Mouse (Mus musculus): ENCODE results near the gene Zdhhc8. TPM values are rescaled to one million over a fixed set of nuclear protein-coding genes. Genes with fewer than 3 reads are reported as not detected.
A peak's percentile ranks its signal among the peaks of the same experiment; 100 is the strongest.

The Zdhhc8 gene
- polyA plus RNA-seq (2014; fragmentation: Nextera tagmentation; extraction: Ambion mirVana), result 7.1 and 8.4 TPM in 2 replicates

DNA sequence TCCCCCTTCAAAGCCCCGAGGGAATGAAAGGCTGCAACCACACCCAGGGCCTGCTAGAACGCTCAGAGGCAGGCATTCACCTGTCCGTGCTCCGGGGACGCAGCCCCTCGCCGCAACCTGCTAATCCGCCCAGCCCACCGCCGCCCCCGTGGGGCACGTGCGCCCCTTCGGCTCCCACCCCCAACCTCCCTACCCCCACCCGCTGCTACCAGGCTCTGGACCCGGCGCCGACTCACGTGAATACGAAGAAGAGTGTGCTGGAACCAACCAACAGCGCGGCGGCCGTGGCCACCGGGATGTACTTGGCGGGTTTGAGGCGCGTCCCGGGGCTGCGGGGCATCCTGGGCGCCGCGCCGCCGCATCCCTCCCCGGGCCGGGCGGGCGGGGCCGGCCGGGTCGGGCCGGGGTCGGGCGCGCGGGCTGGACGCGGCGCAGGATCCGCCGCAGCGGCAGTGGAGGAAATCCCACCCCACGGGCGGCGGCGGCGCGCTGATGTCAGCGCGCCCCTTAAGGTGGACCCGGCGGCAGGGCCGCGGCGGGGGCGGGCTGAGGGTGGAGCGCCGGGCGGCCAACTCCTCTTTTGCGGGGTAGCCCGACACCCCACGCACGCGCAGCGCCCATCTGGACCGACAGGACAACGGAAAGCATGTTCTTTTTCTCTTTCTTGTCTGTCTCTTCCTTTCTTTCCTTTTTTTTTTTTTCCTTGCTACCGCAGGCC is at the start of gene Zdhhc8:
Gene Zdhhc8, minus strand, starts transcription at position 466 of the 718 bp plus-strand sequence.
- Histone ChIP-seq H3K4me1 (ENCODE audit: control insufficient read depth, insufficient read depth, low read length) (peaks cover 18% of the 10 kb centered on the region), H3K4me3 (ENCODE audit: low read depth, low read length) (peak within 1 kb of the TSS; percentile 87), H3K9me3 (ENCODE audit: control insufficient read depth, low read length) (no peaks in the 10 kb centered on the region), H3K9ac (ENCODE audit: low read length) (peak within 1 kb of the TSS; percentile 91), H3K27ac (ENCODE audit: low read depth, low read length) (peak within 1 kb of the TSS; percentile 87), H3K36me3 (ENCODE audit: control insufficient read depth, insufficient read depth, low read length) (peaks cover 8% of the 10 kb centered on the region), H3K4me2 (peak within 1 kb of the TSS; percentile 87), H3K27me3 (ENCODE audit: control insufficient read depth, insufficient read depth, low read length) (no peaks in the 10 kb centered on the region)
- DNase-seq (ENCODE audit: low spot score, missing footprints) (peak; percentile 95), ATAC-seq (ENCODE audit: low FRiP score) (peak; percentile 80)
- 1% methylated on average over 70 of the region's 79 CpGs for WGBS

DNA sequence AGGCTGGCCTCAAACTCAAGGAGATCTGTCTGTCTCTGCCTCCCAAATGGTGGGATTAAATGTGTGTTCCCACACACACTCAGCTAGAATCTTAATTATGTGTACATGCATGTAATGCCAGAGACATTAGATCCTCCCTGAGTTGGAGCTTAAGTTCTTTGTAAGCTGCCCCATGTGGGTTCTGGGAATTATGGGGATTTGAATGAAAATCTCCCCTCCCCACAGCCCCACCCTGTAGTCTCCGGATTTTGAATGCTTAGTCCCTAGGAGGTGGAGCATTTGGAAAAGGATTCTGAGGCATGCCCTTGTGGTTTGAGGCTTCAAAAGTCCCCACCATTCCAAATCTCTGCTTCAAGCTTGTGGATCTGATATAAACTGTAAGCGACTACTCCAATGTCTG is 40.2 kb upstream of the Zdhhc8 start:
- no peak overlapping the region for H3K4me2 ChIP-seq
- H3K9ac ChIP-seq (ENCODE audit: low read length), result no peak overlapping the region
- 77% methylated on average over 2 of the region's 2 CpGs for WGBS
- ATAC-seq (ENCODE audit: low FRiP score) (no peak), DNase-seq (ENCODE audit: low spot score, missing footprints) (no peak)
- H3K36me3 ChIP-seq (ENCODE audit: control insufficient read depth, insufficient read depth, low read length), result peaks cover 58% of the 10 kb centered on the region
- no peaks in the 10 kb centered on the region for H3K4me1 ChIP-seq (ENCODE audit: control insufficient read depth, insufficient read depth, low read length)
- H3K4me3 ChIP-seq (ENCODE audit: low read depth, low read length), result no peak overlapping the region
- no peaks in the 10 kb centered on the region for H3K27me3 ChIP-seq (ENCODE audit: control insufficient read depth, insufficient read depth, low read length)
- H3K9me3 ChIP-seq (ENCODE audit: control insufficient read depth, low read length), result no peaks in the 10 kb centered on the region
- H3K27ac ChIP-seq (ENCODE audit: low read depth, low read length), result no peak overlapping the region

DNA sequence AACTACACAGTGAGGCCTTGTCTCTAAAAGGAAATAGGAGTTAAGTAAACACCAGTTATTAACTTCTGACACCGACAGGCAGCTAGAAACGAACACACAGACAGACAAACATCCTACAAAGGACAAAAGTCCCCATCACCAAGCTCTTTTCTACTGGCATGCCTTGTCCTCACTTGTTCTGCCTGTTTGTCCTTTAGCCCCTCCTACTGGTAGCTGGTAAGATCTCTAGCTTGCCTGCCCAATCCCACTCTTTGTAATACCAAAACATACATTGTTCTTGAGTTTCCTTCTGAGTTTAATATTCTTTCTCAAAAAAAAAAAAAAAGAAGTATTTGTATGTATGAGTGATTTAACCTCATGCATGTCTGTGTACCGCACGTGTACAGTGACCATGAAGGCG is 33.2 kb upstream of the Zdhhc8 start:
- H3K36me3 ChIP-seq (ENCODE audit: control insufficient read depth, insufficient read depth, low read length), result peaks cover 41% of the 10 kb centered on the region
- no peaks in the 10 kb centered on the region for H3K9me3 ChIP-seq (ENCODE audit: control insufficient read depth, low read length)
- WGBS, result 93% methylated on average over 5 of the region's 5 CpGs

DNA sequence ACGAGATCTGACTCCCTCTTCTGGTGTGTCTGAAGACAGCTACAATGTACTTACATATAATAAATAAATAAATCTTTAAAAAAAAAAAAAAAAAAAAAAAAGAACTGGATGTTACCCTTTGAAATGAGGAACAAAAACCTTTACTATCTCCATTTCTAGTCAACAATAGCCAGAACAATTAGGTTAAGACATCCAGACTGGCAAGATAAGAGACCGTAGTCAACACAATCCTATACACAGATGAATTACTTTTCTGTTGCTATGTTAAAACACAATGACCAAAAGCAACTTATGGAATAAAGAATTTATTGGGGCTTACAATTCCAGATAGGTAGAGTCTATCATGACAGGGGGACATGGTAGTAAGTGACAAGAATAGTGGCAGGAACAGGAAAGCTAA is 30.1 kb upstream of the Zdhhc8 start:
- ATAC-seq (ENCODE audit: low FRiP score), result no peak
- Histone ChIP-seq H3K4me1 (ENCODE audit: control insufficient read depth, insufficient read depth, low read length) (no peaks in the 10 kb centered on the region), H3K9ac (ENCODE audit: low read length) (no peak overlapping the region), H3K27me3 (ENCODE audit: control insufficient read depth, insufficient read depth, low read length) (no peaks in the 10 kb centered on the region), H3K4me2 (no peak overlapping the region), H3K36me3 (ENCODE audit: control insufficient read depth, insufficient read depth, low read length) (peaks cover 41% of the 10 kb centered on the region), H3K27ac (ENCODE audit: low read depth, low read length) (no peak overlapping the region), H3K4me3 (ENCODE audit: low read depth, low read length) (no peak overlapping the region), H3K9me3 (ENCODE audit: control insufficient read depth, low read length) (no peaks in the 10 kb centered on the region)
- WGBS, result 86% methylated on average over 2 of the region's 2 CpGs
- no peak for DNase-seq (ENCODE audit: low spot score, missing footprints)

More for the DNA sequence above, 33.2 kb upstream of the Zdhhc8 start:
- ATAC-seq (ENCODE audit: low FRiP score) (no peak), DNase-seq (ENCODE audit: low spot score, missing footprints) (no peak)
- Histone ChIP-seq H3K4me1 (ENCODE audit: control insufficient read depth, insufficient read depth, low read length) (no peaks in the 10 kb centered on the region), H3K4me3 (ENCODE audit: low read depth, low read length) (no peak overlapping the region), H3K9ac (ENCODE audit: low read length) (no peak overlapping the region), H3K4me2 (no peak overlapping the region), H3K27ac (ENCODE audit: low read depth, low read length) (no peak overlapping the region), H3K27me3 (ENCODE audit: control insufficient read depth, insufficient read depth, low read length) (no peaks in the 10 kb centered on the region)

DNA sequence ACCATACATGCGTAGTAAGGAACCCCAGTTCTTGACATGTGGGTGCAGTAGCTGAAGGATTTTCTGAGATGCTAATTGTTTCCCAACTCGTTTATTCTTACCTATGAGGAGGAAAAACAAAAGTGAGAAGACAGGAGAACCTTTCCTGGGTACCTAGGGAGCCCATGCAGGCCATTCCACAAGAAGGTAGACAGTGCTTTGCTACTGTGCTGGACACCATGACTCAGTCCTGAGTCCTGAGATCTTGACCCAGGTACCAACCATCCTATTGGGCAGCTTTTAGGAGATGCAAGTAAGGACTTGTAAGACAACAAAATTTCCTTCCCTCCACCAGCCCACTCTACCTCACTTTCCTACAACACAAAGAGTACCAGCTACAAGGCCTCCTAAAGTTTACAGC is 23.3 kb upstream of the Zdhhc8 start, which contains the start of gene Gm49776:
Gene Gm49776, minus strand, starts transcription at position 101 of the 400 bp plus-strand sequence.
- Histone ChIP-seq H3K9me3 (ENCODE audit: control insufficient read depth, low read length) (no peaks in the 10 kb centered on the region), H3K4me2 (no peak within 1 kb of the TSS), H3K9ac (ENCODE audit: low read length) (no peak within 1 kb of the TSS), H3K4me3 (ENCODE audit: low read depth, low read length) (no peak within 1 kb of the TSS), H3K27me3 (ENCODE audit: control insufficient read depth, insufficient read depth, low read length) (no peaks in the 10 kb centered on the region), H3K4me1 (ENCODE audit: control insufficient read depth, insufficient read depth, low read length) (no peaks in the 10 kb centered on the region), H3K36me3 (ENCODE audit: control insufficient read depth, insufficient read depth, low read length) (peaks cover 56% of the 10 kb centered on the region), H3K27ac (ENCODE audit: low read depth, low read length) (no peak within 1 kb of the TSS)
- 86% methylated on average over 2 of the region's 2 CpGs for WGBS
- DNase-seq (ENCODE audit: low spot score, missing footprints), result no peak
- no peak for ATAC-seq (ENCODE audit: low FRiP score)

DNA sequence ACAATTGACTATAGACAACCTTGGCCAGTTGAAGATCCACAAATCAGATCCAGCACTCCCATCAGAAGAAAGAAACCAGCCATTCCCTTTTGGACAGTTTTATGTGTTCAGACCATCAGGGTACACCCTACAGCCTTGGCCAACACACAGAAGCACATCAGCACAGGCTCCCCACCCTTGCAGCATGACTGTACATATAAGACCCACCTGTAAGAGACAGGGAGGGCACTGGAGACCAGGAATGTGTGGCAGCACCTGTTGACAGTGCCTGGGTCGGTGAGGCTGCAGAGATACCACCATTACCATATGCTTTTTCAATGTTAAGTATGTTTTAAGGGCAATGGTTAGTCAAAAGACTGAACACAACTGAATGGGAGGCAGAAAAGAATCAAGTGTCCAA is 18.9 kb upstream of the Zdhhc8 start:
- Histone ChIP-seq H3K36me3 (ENCODE audit: control insufficient read depth, insufficient read depth, low read length) (peaks cover 47% of the 10 kb centered on the region), H3K4me1 (ENCODE audit: control insufficient read depth, insufficient read depth, low read length) (peaks cover 18% of the 10 kb centered on the region), H3K9me3 (ENCODE audit: control insufficient read depth, low read length) (no peaks in the 10 kb centered on the region), H3K27ac (ENCODE audit: low read depth, low read length) (no peak overlapping the region), H3K9ac (ENCODE audit: low read length) (no peak overlapping the region), H3K27me3 (ENCODE audit: control insufficient read depth, insufficient read depth, low read length) (no peaks in the 10 kb centered on the region), H3K4me3 (ENCODE audit: low read depth, low read length) (no peak overlapping the region), H3K4me2 (no peak overlapping the region)
- 97% methylated on average over 1 of the region's 1 CpGs for WGBS
- no peak for ATAC-seq (ENCODE audit: low FRiP score)
- DNase-seq (ENCODE audit: low spot score, missing footprints), result no peak

DNA sequence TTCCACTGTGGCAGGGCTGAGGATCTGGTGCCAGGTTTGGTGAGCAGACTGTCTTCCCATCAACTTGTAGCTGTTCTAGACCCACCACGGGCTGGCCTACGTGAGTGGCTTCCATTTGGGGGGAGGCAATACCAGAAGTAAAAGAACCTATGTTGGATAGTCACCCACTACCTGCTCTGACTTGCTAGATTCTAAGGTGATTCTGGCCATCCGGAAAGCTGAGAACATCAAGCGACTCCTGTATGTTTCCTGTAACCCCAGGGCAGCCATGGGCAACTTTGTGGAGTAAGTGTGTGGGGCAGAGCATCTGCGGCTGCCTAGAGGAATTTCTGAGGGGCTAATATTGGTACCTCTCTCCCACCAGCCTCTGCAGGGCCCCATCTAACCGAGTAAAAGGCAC is 17.8 kb upstream of the Zdhhc8 start:
- DNase-seq (ENCODE audit: low spot score, missing footprints), result no peak
- no peak for ATAC-seq (ENCODE audit: low FRiP score)
- H3K9ac ChIP-seq (ENCODE audit: low read length), result no peak overlapping the region
- no peaks in the 10 kb centered on the region for H3K27me3 ChIP-seq (ENCODE audit: control insufficient read depth, insufficient read depth, low read length)
- peaks cover 39% of the 10 kb centered on the region for H3K36me3 ChIP-seq (ENCODE audit: control insufficient read depth, insufficient read depth, low read length)
- no peak overlapping the region for H3K4me2 ChIP-seq
- H3K9me3 ChIP-seq (ENCODE audit: control insufficient read depth, low read length), result no peaks in the 10 kb centered on the region
- H3K27ac ChIP-seq (ENCODE audit: low read depth, low read length), result no peak overlapping the region
- H3K4me3 ChIP-seq (ENCODE audit: low read depth, low read length), result no peak overlapping the region
- 86% methylated on average over 6 of the region's 6 CpGs for WGBS
- H3K4me1 ChIP-seq (ENCODE audit: control insufficient read depth, insufficient read depth, low read length), result peaks cover 18% of the 10 kb centered on the region

DNA sequence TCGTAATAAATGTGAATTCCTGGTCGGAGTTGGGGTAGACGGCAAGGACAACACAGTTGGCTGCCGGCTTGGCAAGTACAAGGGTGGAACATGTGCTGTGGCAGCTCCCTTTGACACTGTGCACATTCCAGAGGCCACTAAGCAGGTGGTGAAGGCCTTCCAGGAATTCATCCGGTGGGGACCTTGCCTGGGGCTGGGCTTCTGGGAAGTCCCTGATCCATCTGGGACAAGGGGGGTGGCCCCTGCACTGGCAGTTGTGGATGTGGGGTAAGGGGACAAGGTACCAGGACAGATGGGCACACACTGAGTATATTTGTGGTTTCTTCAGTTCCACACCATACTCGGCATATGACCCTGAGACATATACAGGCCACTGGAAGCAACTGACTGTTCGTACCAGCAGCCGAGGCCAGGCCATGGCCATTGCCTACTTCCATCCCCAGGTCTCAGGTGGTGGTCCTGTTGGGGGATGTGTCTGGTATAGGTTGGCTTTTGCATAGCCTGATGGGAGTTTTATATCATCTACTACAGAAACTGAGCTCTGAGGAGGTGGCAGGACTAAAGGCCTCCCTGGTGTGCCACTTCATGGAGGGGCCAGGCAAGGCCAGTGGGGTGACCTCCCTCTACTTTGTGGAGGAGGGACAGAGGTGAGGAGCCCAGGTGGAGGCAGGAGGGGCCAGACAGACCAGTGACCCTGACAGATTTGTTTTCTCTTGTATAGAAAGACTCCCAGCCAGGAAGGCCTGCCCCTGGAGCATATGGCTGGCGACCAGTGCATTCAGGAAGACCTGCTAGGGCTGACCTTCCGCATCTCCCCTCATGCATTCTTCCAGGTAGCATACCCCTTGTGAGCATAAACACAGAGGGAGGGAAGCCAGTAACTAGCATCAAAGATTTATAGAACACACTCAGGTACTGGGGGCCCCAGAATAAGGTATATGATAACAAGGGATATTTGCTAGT is 16.2 kb upstream of the Zdhhc8 start:
- H3K9me3 ChIP-seq (ENCODE audit: control insufficient read depth, low read length), result no peaks in the 10 kb centered on the region
- no peaks in the 10 kb centered on the region for H3K27me3 ChIP-seq (ENCODE audit: control insufficient read depth, insufficient read depth, low read length)
- WGBS, result 76% methylated on average over 10 of the region's 10 CpGs
- H3K9ac ChIP-seq (ENCODE audit: low read length), result peak overlapping the region; percentile 93; the same call in 1 of the 2 replicates
- H3K36me3 ChIP-seq (ENCODE audit: control insufficient read depth, insufficient read depth, low read length), result peaks cover 30% of the 10 kb centered on the region
- no peak for ATAC-seq (ENCODE audit: low FRiP score)
- DNase-seq (ENCODE audit: low spot score, missing footprints), result peak; percentile 89
- 0 out of 2 replicates have a peak overlapping the region, but pooled peaks have one; percentile 15 for H3K4me3 ChIP-seq (ENCODE audit: low read depth, low read length)
- H3K4me2 ChIP-seq, result peak overlapping the region; percentile 92
- peaks cover 28% of the 10 kb centered on the region for H3K4me1 ChIP-seq (ENCODE audit: control insufficient read depth, insufficient read depth, low read length)
- 0 out of 2 replicates have a peak overlapping the region, but pooled peaks have one; percentile 6 for H3K27ac ChIP-seq (ENCODE audit: low read depth, low read length)

DNA sequence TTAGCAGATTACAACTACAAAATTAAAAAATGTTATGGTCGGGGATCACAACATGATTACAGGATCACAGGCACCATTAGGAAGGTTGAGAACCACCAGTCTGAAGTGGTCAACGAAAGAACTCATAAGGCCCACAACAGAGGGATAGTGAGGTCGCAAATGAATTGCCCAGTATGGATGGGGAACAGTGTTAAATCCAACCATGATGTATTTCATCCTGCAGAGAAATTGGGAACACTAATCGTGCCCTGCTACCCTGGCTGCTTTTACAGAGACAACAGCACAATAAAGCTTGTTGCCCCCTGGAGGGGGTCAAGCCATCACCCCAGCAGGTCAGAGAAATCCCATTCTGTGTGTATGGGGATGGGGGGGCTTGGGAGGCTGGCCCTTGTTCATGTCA is 15.3 kb upstream of the Zdhhc8 start:
- DNase-seq (ENCODE audit: low spot score, missing footprints) (no peak), ATAC-seq (ENCODE audit: low FRiP score) (no peak)
- WGBS, result 54% methylated on average over 4 of the region's 4 CpGs
- Histone ChIP-seq H3K27me3 (ENCODE audit: control insufficient read depth, insufficient read depth, low read length) (no peaks in the 10 kb centered on the region), H3K9me3 (ENCODE audit: control insufficient read depth, low read length) (no peaks in the 10 kb centered on the region), H3K4me3 (ENCODE audit: low read depth, low read length) (peak overlapping the region; percentile 96), H3K4me1 (ENCODE audit: control insufficient read depth, insufficient read depth, low read length) (peaks cover 30% of the 10 kb centered on the region), H3K27ac (ENCODE audit: low read depth, low read length) (no peak overlapping the region), H3K9ac (ENCODE audit: low read length) (peak overlapping the region; percentile 93), H3K36me3 (ENCODE audit: control insufficient read depth, insufficient read depth, low read length) (peaks cover 36% of the 10 kb centered on the region), H3K4me2 (peak overlapping the region; percentile 92)
